Mouse (Mus musculus) left cerebral cortex, postnatal 25 days (tissue): ENCODE results near the gene Batf. TPM values are rescaled to one million over a fixed set of nuclear protein-coding genes. Genes with fewer than 3 reads are reported as not detected.

ENCODE experiments used
- microRNA-seq, 2 experiments: library from miRNA; unstranded; fragments of <30 nt; microRNA quantifications; one replicate each; pipeline ENCODE4 v1.2.0; 2022
- total RNA-seq, 2 experiments: library from RNA; stranded (reverse); gene quantifications; 2 replicates each; pipeline ENCODE4 v1.2.3; 2021

The Batf gene
- total RNA-seq, 2 experiments from 2014 or later: 0.71 to 0.78 TPM

Small RNAs within 50 kb of the gene (microRNA-seq; reads per million reads assigned to microRNA genes)
- gene Gm47285: 0 reads per million in 2 experiments

Other genes starting within 250 kb of the Batf start
- gene Fos, start 212.8 kb upstream of the Batf start, total RNA-seq: 10 to 100 TPM; 47.2 to 55.9 TPM
- 10 to 100 TPM; 66.6 to 75.2 TPM for gene Jdp2, start 87.6 kb upstream of the Batf start, total RNA-seq
- gene Flvcr2, start 59.9 kb downstream of the Batf start, total RNA-seq: 1 to 10 TPM; 2.6 TPM
- 10 to 100 TPM; 53.6 to 55.4 TPM for gene Erg28, start 137.9 kb downstream of the Batf start, total RNA-seq
- 10 to 100 TPM; 41.1 to 44.6 TPM for gene Ttll5, start 138.0 kb downstream of the Batf start, total RNA-seq